ENCODE assay signal across 9 mouse cellular contexts in genomic region chr1:21829909-21830455, GRCm38 (mm10).
A peak's percentile ranks its signal among the peaks of the same experiment; 100 is the strongest.
DNase-seq lines count a peak whose midpoint lies in the region; ATAC-seq lines count a peak whose summit lies in the region.
"Had no signal": no experiment of that assay in that cellular context is flagged by ENCODE, and none has a peak within 500 bp of the region (broad histone marks: within the 10 kb centered on the region; RNA-seq: fewer than 3 reads in every experiment).

No protein-coding gene starts in this region.

- no peaks in the 10 kb centered on the region for H3K9me3 ChIP-seq in hindbrain, embryonic 11.5 days (ENCODE audit: control insufficient read depth, low read length)
- H3K9me3 ChIP-seq in hindbrain, embryonic 10.5 days: no peaks in the 10 kb centered on the region
- no peaks in the 10 kb centered on the region for H3K9me3 ChIP-seq in forebrain, embryonic 15.5 days

- H3K27ac ChIP-seq in hindbrain, embryonic 11.5 days (ENCODE audit: low read depth, low read length): no peak overlapping the region
- no peak overlapping the region for H3K27ac ChIP-seq in hindbrain, embryonic 10.5 days
- H3K27ac ChIP-seq in forebrain, embryonic 15.5 days (replicated peaks): no peak overlapping the region

- H3K36me3 ChIP-seq in hindbrain, embryonic 11.5 days (ENCODE audit: control insufficient read depth, insufficient read depth, low read length): no peaks in the 10 kb centered on the region
- H3K36me3 ChIP-seq in hindbrain, embryonic 10.5 days: no peaks in the 10 kb centered on the region
- H3K36me3 ChIP-seq in forebrain, embryonic 15.5 days: no peaks in the 10 kb centered on the region

- H3K4me1 ChIP-seq in hindbrain, embryonic 11.5 days (replicated peaks; ENCODE audit: control insufficient read depth, insufficient read depth, low read length): no peaks in the 10 kb centered on the region
- H3K4me1 ChIP-seq in hindbrain, embryonic 10.5 days (replicated peaks): no peaks in the 10 kb centered on the region
- H3K4me1 ChIP-seq in forebrain, embryonic 15.5 days: peaks cover 9% of the 10 kb centered on the region

- 82% methylated on average over 6 of the region's 6 CpGs for WGBS in hindbrain, embryonic 11.5 days
- WGBS in hindbrain, embryonic 10.5 days: 84% methylated on average over 6 of the region's 6 CpGs
- 33% methylated on average over 6 of the region's 6 CpGs for WGBS in forebrain, embryonic 15.5 days

- H3K9ac ChIP-seq in hindbrain, embryonic 11.5 days (ENCODE audit: low read depth, low read length): no peak overlapping the region
- no peak overlapping the region for H3K9ac ChIP-seq in forebrain, embryonic 15.5 days (replicated peaks)

- no peak overlapping the region for H3K4me3 ChIP-seq in hindbrain, embryonic 11.5 days (ENCODE audit: low read depth, low read length)
- no peak overlapping the region for H3K4me3 ChIP-seq in hindbrain, embryonic 10.5 days
- no peak overlapping the region for H3K4me3 ChIP-seq in forebrain, embryonic 15.5 days
- H3K4me3 ChIP-seq: erythroblast, embryonic 14.5 days had no signal

- DNase-seq in hindbrain, embryonic 11.5 days (ENCODE audit: low spot score): no peak
- no peak for DNase-seq in hindbrain, embryonic 10.5 days (ENCODE audit: low spot score)
- DNase-seq in 416B (ENCODE audit: low read depth): peak; percentile 83
- DNase-seq in cerebellum, adult 11 months: no peak
- no peak for DNase-seq in cerebellum, adult 8-10 months
- no peak for DNase-seq in adrenal gland, postnatal 14 days

- no peaks in the 10 kb centered on the region for H3K27me3 ChIP-seq in hindbrain, embryonic 11.5 days (ENCODE audit: control insufficient read depth, insufficient read depth, low read length)
- no peaks in the 10 kb centered on the region for H3K27me3 ChIP-seq in hindbrain, embryonic 10.5 days (ENCODE audit: insufficient read depth, poor library complexity, severe bottlenecking)
- no peaks in the 10 kb centered on the region for H3K27me3 ChIP-seq in forebrain, embryonic 15.5 days

- ATAC-seq in hindbrain, embryonic 11.5 days (ENCODE audit: low FRiP score): peak; percentile 54; the same call in 1 of the 2 replicates
- peak; percentile 87 for ATAC-seq in forebrain, embryonic 15.5 days (replicated peaks)
- ATAC-seq in inflammation-experienced regulatory T-cells, adult 6 months: peak; percentile 94

- no peak overlapping the region for H3K4me2 ChIP-seq in hindbrain, embryonic 11.5 days (replicated peaks; ENCODE audit: low read depth, low read length)
- no peak overlapping the region for H3K4me2 ChIP-seq in forebrain, embryonic 15.5 days (replicated peaks)
